Mouse (Mus musculus): ENCODE measurements around the gene Tnfrsf8. TPM values are rescaled to one million over a fixed set of nuclear protein-coding genes. Genes with fewer than 3 reads are reported as not detected.

The Tnfrsf8 gene
- polyA plus RNA-seq, 2 experiments, result 0.14 to 0.16 TPM

- ATAC-seq (ENCODE audit: low FRiP score, low read depth) (no peak), DNase-seq (ENCODE audit: low spot score) (no peak)
- Histone ChIP-seq H3K9ac (ENCODE audit: low read depth, low read length, severe bottlenecking) (no peak overlapping the region), H3K4me1 (ENCODE audit: control insufficient read depth, insufficient read depth, low read length) (no peaks in the 10 kb centered on the region), H3K4me3 (replicated peaks; ENCODE audit: low read length) (no peak overlapping the region), H3K27me3 (ENCODE audit: control insufficient read depth, insufficient read depth, low read length) (no peaks in the 10 kb centered on the region), H3K36me3 (ENCODE audit: control insufficient read depth, insufficient read depth, low read length) (no peaks in the 10 kb centered on the region), H3K9me3 (ENCODE audit: control insufficient read depth, low read length) (no peaks in the 10 kb centered on the region), H3K27ac (replicated peaks; ENCODE audit: low read depth, low read length) (no peak overlapping the region), H3K4me2 (replicated peaks; ENCODE audit: low read depth, low read length, severe bottlenecking) (no peak overlapping the region)
- TF ChIP-seq POLR2A (IDR thresholded peaks at IDR 0.05; ENCODE audit: borderline replicate concordance, extremely low read depth, insufficient read depth, insufficient read length), result no peak
- 65% methylated on average over 3 of the region's 3 CpGs for WGBS
Measured at GRCm38 (mm10) chr4:145323631-145324030, 8.7 kb upstream of the Tnfrsf8 start.

GRCm38 (mm10) chr4:145322995-145323627, 8.1 kb upstream of the Tnfrsf8 start:
- no peak for TF ChIP-seq POLR2A (IDR thresholded peaks at IDR 0.05; ENCODE audit: borderline replicate concordance, extremely low read depth, insufficient read depth, insufficient read length)
- H3K9ac ChIP-seq (ENCODE audit: low read depth, low read length, severe bottlenecking), result no peak overlapping the region
- H3K4me1 ChIP-seq (ENCODE audit: control insufficient read depth, insufficient read depth, low read length), result no peaks in the 10 kb centered on the region
- no peak overlapping the region for H3K27ac ChIP-seq (replicated peaks; ENCODE audit: low read depth, low read length)
- no peaks in the 10 kb centered on the region for H3K27me3 ChIP-seq (ENCODE audit: control insufficient read depth, insufficient read depth, low read length)
- no peak overlapping the region for H3K4me2 ChIP-seq (replicated peaks; ENCODE audit: low read depth, low read length, severe bottlenecking)
- H3K9me3 ChIP-seq (ENCODE audit: control insufficient read depth, low read length), result no peaks in the 10 kb centered on the region
- no peaks in the 10 kb centered on the region for H3K36me3 ChIP-seq (ENCODE audit: control insufficient read depth, insufficient read depth, low read length)
- DNase-seq (ENCODE audit: low spot score), result no peak
- WGBS, result 78% methylated on average over 8 of the region's 8 CpGs
- H3K4me3 ChIP-seq (replicated peaks; ENCODE audit: low read length), result no peak overlapping the region
- ATAC-seq (ENCODE audit: low FRiP score, low read depth), result no peak

GRCm38 (mm10) chr4:145322211-145322610, 7.2 kb upstream of the Tnfrsf8 start:
- 90% methylated on average over 5 of the region's 5 CpGs for WGBS
- Histone ChIP-seq H3K27me3 (ENCODE audit: control insufficient read depth, insufficient read depth, low read length) (no peaks in the 10 kb centered on the region), H3K36me3 (ENCODE audit: control insufficient read depth, insufficient read depth, low read length) (no peaks in the 10 kb centered on the region), H3K9me3 (ENCODE audit: control insufficient read depth, low read length) (no peaks in the 10 kb centered on the region), H3K27ac (replicated peaks; ENCODE audit: low read depth, low read length) (no peak overlapping the region), H3K4me3 (replicated peaks; ENCODE audit: low read length) (no peak overlapping the region), H3K9ac (ENCODE audit: low read depth, low read length, severe bottlenecking) (no peak overlapping the region), H3K4me2 (replicated peaks; ENCODE audit: low read depth, low read length, severe bottlenecking) (no peak overlapping the region), H3K4me1 (ENCODE audit: control insufficient read depth, insufficient read depth, low read length) (no peaks in the 10 kb centered on the region)
- ATAC-seq (ENCODE audit: low FRiP score, low read depth) (no peak), DNase-seq (ENCODE audit: low spot score) (no peak)
- TF ChIP-seq POLR2A (IDR thresholded peaks at IDR 0.05; ENCODE audit: borderline replicate concordance, extremely low read depth, insufficient read depth, insufficient read length), result no peak

GRCm38 (mm10) chr4:145320624-145321023, 5.7 kb upstream of the Tnfrsf8 start:
- H3K4me2 ChIP-seq (replicated peaks; ENCODE audit: low read depth, low read length, severe bottlenecking), result no peak overlapping the region
- H3K4me3 ChIP-seq (replicated peaks; ENCODE audit: low read length), result no peak overlapping the region
- TF ChIP-seq POLR2A (IDR thresholded peaks at IDR 0.05; ENCODE audit: borderline replicate concordance, extremely low read depth, insufficient read depth, insufficient read length), result no peak
- peaks cover under 1% of the 10 kb centered on the region; the same call in 1 of the 2 replicates for H3K27me3 ChIP-seq (ENCODE audit: control insufficient read depth, insufficient read depth, low read length)
- DNase-seq (ENCODE audit: low spot score) (no peak), ATAC-seq (ENCODE audit: low FRiP score, low read depth) (no peak)
- no peak overlapping the region for H3K9ac ChIP-seq (ENCODE audit: low read depth, low read length, severe bottlenecking)
- H3K27ac ChIP-seq (replicated peaks; ENCODE audit: low read depth, low read length), result no peak overlapping the region
- H3K9me3 ChIP-seq (ENCODE audit: control insufficient read depth, low read length), result no peaks in the 10 kb centered on the region
- 78% methylated on average over 4 of the region's 4 CpGs for WGBS
- no peaks in the 10 kb centered on the region for H3K36me3 ChIP-seq (ENCODE audit: control insufficient read depth, insufficient read depth, low read length)
- no peaks in the 10 kb centered on the region for H3K4me1 ChIP-seq (ENCODE audit: control insufficient read depth, insufficient read depth, low read length)

GRCm38 (mm10) chr4:145319274-145320226, 4.6 kb upstream of the Tnfrsf8 start:
- Histone ChIP-seq H3K4me1 (ENCODE audit: control insufficient read depth, insufficient read depth, low read length) (no peaks in the 10 kb centered on the region), H3K27ac (replicated peaks; ENCODE audit: low read depth, low read length) (no peak overlapping the region), H3K4me3 (replicated peaks; ENCODE audit: low read length) (no peak overlapping the region), H3K4me2 (replicated peaks; ENCODE audit: low read depth, low read length, severe bottlenecking) (no peak overlapping the region), H3K27me3 (ENCODE audit: control insufficient read depth, insufficient read depth, low read length) (peaks cover 11% of the 10 kb centered on the region), H3K36me3 (ENCODE audit: control insufficient read depth, insufficient read depth, low read length) (no peaks in the 10 kb centered on the region), H3K9me3 (ENCODE audit: control insufficient read depth, low read length) (no peaks in the 10 kb centered on the region), H3K9ac (ENCODE audit: low read depth, low read length, severe bottlenecking) (no peak overlapping the region)
- WGBS, result 70% methylated on average over 4 of the region's 4 CpGs
- DNase-seq (ENCODE audit: low spot score), result peak; percentile 22
- ATAC-seq (ENCODE audit: low FRiP score, low read depth), result no peak; the same call in 1 of the 2 replicates
- TF ChIP-seq POLR2A (IDR thresholded peaks at IDR 0.05; ENCODE audit: borderline replicate concordance, extremely low read depth, insufficient read depth, insufficient read length), result no peak
